In the genomic region with DNA sequence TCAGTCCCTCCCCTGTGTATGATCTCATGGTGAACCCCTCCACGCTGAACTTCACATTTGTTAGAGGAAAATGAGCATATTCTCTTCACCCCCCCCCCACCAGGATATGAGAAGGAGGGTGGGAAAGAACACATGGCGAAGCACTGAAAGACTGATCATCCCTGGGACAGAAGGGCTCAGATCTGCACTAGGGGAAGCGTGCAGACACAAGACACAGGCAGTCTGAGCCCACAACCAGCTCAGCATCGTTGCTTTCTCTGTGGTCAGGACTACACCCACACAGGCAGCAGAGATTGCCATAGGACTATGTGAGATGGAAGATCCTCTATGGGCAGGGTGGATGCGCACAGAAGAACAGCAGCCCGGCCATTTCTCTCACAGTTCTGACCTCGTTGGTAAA, we compare ENCODE assay signal across 31 mouse cellular contexts.
DNase-seq lines count a peak whose midpoint lies in the region; ATAC-seq and TF ChIP-seq lines count a peak whose summit lies in the region.
"Had no signal": no experiment of that assay in that cellular context is flagged by ENCODE, and none has a peak within 500 bp of the region (broad histone marks: within the 10 kb centered on the region; RNA-seq: fewer than 3 reads in every experiment).

No protein-coding gene starts in this region.

- no peaks in the 10 kb centered on the region for H3K9me3 ChIP-seq in forebrain, postnatal 0 days (ENCODE audit: low read length)
- no peaks in the 10 kb centered on the region for H3K9me3 ChIP-seq in forebrain, embryonic 16.5 days (ENCODE audit: control insufficient read depth, low read length)
- H3K9me3 ChIP-seq: midbrain, embryonic 13.5 days had no signal

- H3K4me2 ChIP-seq in forebrain, postnatal 0 days (ENCODE audit: low read depth), result peak overlapping the region; percentile 5; the same call in 1 of the 2 replicates
- no peak overlapping the region for H3K4me2 ChIP-seq in forebrain, embryonic 16.5 days (ENCODE audit: low read length)
- H3K4me2 ChIP-seq: heart, embryonic 11.5 days; hindbrain, embryonic 14.5 days; midbrain, embryonic 13.5 days had no signal

- H3K36me3 ChIP-seq in forebrain, postnatal 0 days (ENCODE audit: insufficient read depth), result no peaks in the 10 kb centered on the region
- no peaks in the 10 kb centered on the region for H3K36me3 ChIP-seq in forebrain, embryonic 16.5 days (ENCODE audit: control insufficient read depth, insufficient read depth)
- H3K36me3 ChIP-seq: midbrain, embryonic 13.5 days had no signal

- no peak overlapping the region for H3K27ac ChIP-seq in forebrain, postnatal 0 days (ENCODE audit: low read depth, low read length)
- H3K27ac ChIP-seq in forebrain, embryonic 16.5 days (ENCODE audit: low read length), result no peak overlapping the region
- peak overlapping the region; percentile 62 for H3K27ac ChIP-seq in olfactory bulb, adult 2 months (ENCODE audit: insufficient read depth, low read depth, low read length)
- H3K27ac ChIP-seq: hindbrain, embryonic 14.5 days; liver, embryonic 14.5 days; macrophage; midbrain, embryonic 13.5 days had no signal

- no peak for DNase-seq in forebrain, postnatal 0 days
- peak; percentile 70 for DNase-seq in layer of hippocampus, adult 9-11 months
- no peak for DNase-seq in layer of hippocampus, postnatal 10 days (ENCODE audit: low spot score in 2 of 2)
- peak; percentile 62 for DNase-seq in brain, adult 2 months (ENCODE audit: low read depth, low spot score)
- no peak for DNase-seq in kidney, postnatal 36 days
- DNase-seq: adrenal gland, adult 8-10 months; cerebellum, postnatal 10 days; gastrocnemius, postnatal 25 days; heart, adult 11 months; heart, postnatal 36 days; kidney, adult 8-10 months; kidney, postnatal 10 days; layer of hippocampus, postnatal 36 days; liver; lung, adult 2 months; lung, postnatal 10 days; retina, postnatal 1 day; right cerebral cortex, postnatal 25 days; spleen, adult 18-20 months; thymus, adult 2 months; thymus, postnatal 36 days had no signal

- no peak for TF ChIP-seq CTCF in forebrain, postnatal 0 days (IDR thresholded peaks at IDR 0.05; ENCODE audit: low read depth)
- TF ChIP-seq CTCF in olfactory bulb, adult 2 months (IDR thresholded peaks at IDR 0.05; ENCODE audit: insufficient read depth, low read depth, low read length), result no peak

- H3K4me1 ChIP-seq in forebrain, postnatal 0 days (ENCODE audit: insufficient read depth), result peaks cover 56% of the 10 kb centered on the region
- peaks cover 60% of the 10 kb centered on the region for H3K4me1 ChIP-seq in forebrain, embryonic 16.5 days (replicated peaks; ENCODE audit: control insufficient read depth, insufficient read depth, low read length)
- peaks cover 25% of the 10 kb centered on the region for H3K4me1 ChIP-seq in olfactory bulb, adult 2 months (ENCODE audit: control insufficient read depth, insufficient read depth, low read length)

- no peak for TF ChIP-seq POLR2A in olfactory bulb, adult 2 months (IDR thresholded peaks at IDR 0.05; ENCODE audit: insufficient read depth, low read depth, low read length)

- 0 out of 2 replicates have a peak overlapping the region, but pooled peaks have one; percentile 10 for H3K9ac ChIP-seq in forebrain, postnatal 0 days
- H3K9ac ChIP-seq in forebrain, embryonic 16.5 days (replicated peaks; ENCODE audit: low read depth, low read length), result no peak overlapping the region
- H3K9ac ChIP-seq: hindbrain, embryonic 14.5 days; liver, embryonic 14.5 days; midbrain, embryonic 13.5 days had no signal

- WGBS in forebrain, postnatal 0 days, result 73% methylated on average over 7 of the region's 7 CpGs
- 79% methylated on average over 7 of the region's 7 CpGs for WGBS in forebrain, embryonic 16.5 days
- WGBS in olfactory bulb, adult 2 months, result 52% methylated on average over 7 of the region's 7 CpGs

- no peak overlapping the region for H3K4me3 ChIP-seq in forebrain, postnatal 0 days (ENCODE audit: low read depth, low read length)
- H3K4me3 ChIP-seq in forebrain, embryonic 16.5 days (replicated peaks; ENCODE audit: low read length), result no peak overlapping the region
- H3K4me3 ChIP-seq in olfactory bulb, adult 2 months (ENCODE audit: insufficient read depth, low read depth, low read length), result no peak overlapping the region
- H3K4me3 ChIP-seq: erythroblast, embryonic 14.5 days; midbrain, embryonic 13.5 days had no signal

- ATAC-seq in forebrain, postnatal 0 days, result no peak
- no peak for ATAC-seq in forebrain, embryonic 16.5 days
- ATAC-seq: intestine, embryonic 16.5 days; midbrain, embryonic 13.5 days had no signal

- no peaks in the 10 kb centered on the region for H3K27me3 ChIP-seq in forebrain, postnatal 0 days (ENCODE audit: insufficient read depth, low read length)
- no peaks in the 10 kb centered on the region for H3K27me3 ChIP-seq in forebrain, embryonic 16.5 days (replicated peaks; ENCODE audit: control insufficient read depth, insufficient read depth, low read length)
- H3K27me3 ChIP-seq: CH12.LX; midbrain, embryonic 13.5 days had no signal

Comparison
In these comparisons a context has a peak if more than half of its experiments do, and no peak if none do; other contexts are left out.
1. DNase-seq: peak in layer of hippocampus, adult 9-11 months (single experiment) and brain, adult 2 months (single experiment); none in forebrain, postnatal 0 days (single experiment), layer of hippocampus, postnatal 10 days (0 of 2) and kidney, postnatal 36 days (0 of 2).